Mouse (Mus musculus) forebrain, embryonic 10.5 days (tissue): Measurements from ENCODE around the gene Il31ra. TPM values are rescaled to one million over a fixed set of nuclear protein-coding genes. Genes with fewer than 3 reads are reported as not detected.

ENCODE experiments used
- DNase-seq: peaks from one replicate; pipeline ENCODE4 v3.0.0-alpha.2; 2017; ENCODE audit warnings: low spot score; ENCODE audit errors: extremely low spot score
- H3K27ac ChIP-seq: fragments of 300-500 bp; sonication (generic); 2 replicates; pipeline ENCODE4 v1.5.1; 2016; ENCODE audit warnings: mild to moderate bottlenecking
- H3K27me3 ChIP-seq: fragments of 300-500 bp; sonication (generic); 2 replicates; pipeline ENCODE4 v1.6.1; 2016; ENCODE audit warnings: mild to moderate bottlenecking; ENCODE audit not compliant: poor library complexity, severe bottlenecking
- H3K36me3 ChIP-seq: fragments of 300-500 bp; sonication (generic); replicated peaks from 2 replicates; pipeline ENCODE4 v1.6.1; 2016; ENCODE audit warnings: mild to moderate bottlenecking, moderate library complexity
- H3K4me1 ChIP-seq: fragments of 300-500 bp; sonication (generic); 2 replicates; pipeline ENCODE4 v1.6.1; 2016
- H3K4me3 ChIP-seq: fragments of 300-500 bp; sonication (generic); 2 replicates; pipeline ENCODE4 v1.5.1; 2016; ENCODE audit warnings: mild to moderate bottlenecking, moderate library complexity
- H3K9me3 ChIP-seq: fragments of 300-500 bp; sonication (generic); 2 replicates; pipeline ENCODE4 v1.6.1; 2016; ENCODE audit warnings: mild to moderate bottlenecking, moderate library complexity
- WGBS: fragments of 180-500 bp; shearing (Covaris S2); methylation state at CpG from one replicate; pipeline ENCODE4 v1.1.7; 2016; 5-methylcytosine and 5-hydroxymethylcytosine counted together
- polyA plus RNA-seq: library from polyadenylated mRNA; unstranded; fragments of >200 nt; fragmentation: Nextera tagmentation; extraction: Ambion mirVana; gene quantifications from 2 replicates; pipeline ENCODE4 v1.2.1, GENCODE M21; 2016

Il31ra gene
- polyA plus RNA-seq, 1 experiment from 2014 or later, result not detected

- Histone ChIP-seq H3K4me3 (no peak overlapping the region), H3K36me3 (peaks cover 76% of the 10 kb centered on the region), H3K27me3 (no peaks in the 10 kb centered on the region), H3K4me1 (no peaks in the 10 kb centered on the region), H3K27ac (no peak overlapping the region), H3K9me3 (no peaks in the 10 kb centered on the region)
- WGBS, result 96% methylated on average over 12 of the region's 12 CpGs
- DNase-seq, result no peak
Observed at GRCm38 (mm10) chr13:112494590-112494989, 99.6 kb downstream of the Il31ra start.

- Histone ChIP-seq H3K4me1 (no peaks in the 10 kb centered on the region), H3K9me3 (no peaks in the 10 kb centered on the region), H3K4me3 (no peak overlapping the region), H3K27me3 (no peaks in the 10 kb centered on the region), H3K27ac (no peak overlapping the region), H3K36me3 (peaks cover 67% of the 10 kb centered on the region)
- DNase-seq, result no peak
- 100% methylated on average over 1 of the region's 1 CpGs for WGBS
Observed at GRCm38 (mm10) chr13:112492285-112492678, 101.9 kb downstream of the Il31ra start.

DNA sequence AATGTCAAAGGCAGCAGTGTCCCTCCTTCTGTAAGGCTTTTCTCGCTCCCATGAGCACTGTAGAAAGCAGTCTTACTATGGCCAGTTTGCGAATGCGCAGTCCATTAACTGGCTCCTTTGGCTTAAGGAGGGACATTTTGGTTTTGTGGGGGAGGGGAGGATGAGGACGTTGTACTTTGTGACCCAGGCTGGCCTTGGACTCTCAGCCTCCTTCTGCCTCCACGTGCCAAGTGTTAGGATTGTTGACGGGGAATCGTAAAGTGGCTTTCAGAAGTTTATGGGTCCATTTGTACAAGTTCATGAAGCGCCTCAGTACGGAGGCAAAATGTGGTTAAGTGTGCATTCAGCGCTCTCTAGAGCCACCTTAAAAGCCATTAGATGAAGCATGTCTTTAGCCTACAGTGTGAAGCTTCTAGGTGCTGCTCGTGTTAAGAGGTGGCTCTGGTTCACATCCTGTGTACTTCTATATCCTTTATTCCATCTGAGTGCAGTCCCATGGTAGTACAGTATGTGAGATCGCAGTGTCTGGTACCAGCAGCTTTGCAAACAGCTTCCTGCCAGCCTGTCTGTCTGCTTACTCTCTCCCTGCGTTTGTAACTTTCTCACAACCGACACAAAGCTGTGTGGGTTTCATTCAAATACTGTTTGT lies 102.4 kb downstream of the Il31ra start:
- Histone ChIP-seq H3K27ac (no peak overlapping the region), H3K4me3 (no peak overlapping the region), H3K36me3 (peaks cover 67% of the 10 kb centered on the region), H3K9me3 (no peaks in the 10 kb centered on the region), H3K4me1 (no peaks in the 10 kb centered on the region), H3K27me3 (no peaks in the 10 kb centered on the region)
- WGBS, result 94% methylated on average over 14 of the region's 14 CpGs
- DNase-seq, result no peak

- no peaks in the 10 kb centered on the region for H3K9me3 ChIP-seq
- 93% methylated on average over 3 of the region's 3 CpGs for WGBS
- H3K4me3 ChIP-seq, result no peak overlapping the region
- DNase-seq, result no peak
- no peaks in the 10 kb centered on the region for H3K27me3 ChIP-seq
- H3K4me1 ChIP-seq, result no peaks in the 10 kb centered on the region
- peaks cover 69% of the 10 kb centered on the region for H3K36me3 ChIP-seq
- no peak overlapping the region for H3K27ac ChIP-seq
Observed at GRCm38 (mm10) chr13:112490036-112490435, 104.1 kb downstream of the Il31ra start.

DNA sequence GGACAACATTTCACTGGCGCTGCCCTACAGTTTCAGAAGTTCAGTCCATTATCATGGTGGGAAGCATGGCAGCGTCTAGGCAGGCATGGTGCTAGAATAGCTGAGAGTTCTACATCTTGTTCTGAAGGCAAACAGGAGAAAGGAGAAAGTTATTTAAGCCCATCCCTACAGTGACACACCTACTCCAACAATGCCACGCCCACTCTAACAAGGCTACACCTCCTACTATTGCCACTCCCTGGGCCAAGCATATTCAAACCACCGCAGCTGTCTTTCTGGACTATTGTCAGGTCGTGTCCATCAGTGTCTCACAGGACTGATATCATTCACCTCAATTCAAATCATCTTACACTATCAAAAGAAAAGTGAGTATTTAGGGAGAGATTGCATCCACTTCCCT lies 107.5 kb downstream of the Il31ra start:
- H3K9me3 ChIP-seq, result no peaks in the 10 kb centered on the region
- peaks cover 85% of the 10 kb centered on the region for H3K36me3 ChIP-seq
- WGBS, result 94% methylated on average over 5 of the region's 5 CpGs
- no peak for DNase-seq
- H3K27ac ChIP-seq, result no peak overlapping the region
- H3K4me3 ChIP-seq, result no peak overlapping the region
- no peaks in the 10 kb centered on the region for H3K4me1 ChIP-seq
- no peaks in the 10 kb centered on the region for H3K27me3 ChIP-seq

GRCm38 (mm10) chr13:112486236-112486635 lies 107.9 kb downstream of the Il31ra start:
- no peak overlapping the region for H3K4me3 ChIP-seq
- H3K27me3 ChIP-seq, result no peaks in the 10 kb centered on the region
- no peak for DNase-seq
- H3K4me1 ChIP-seq, result no peaks in the 10 kb centered on the region
- H3K36me3 ChIP-seq, result peaks cover 85% of the 10 kb centered on the region
- no peak overlapping the region for H3K27ac ChIP-seq
- WGBS, result 91% methylated on average over 5 of the region's 5 CpGs
- H3K9me3 ChIP-seq, result no peaks in the 10 kb centered on the region

DNA sequence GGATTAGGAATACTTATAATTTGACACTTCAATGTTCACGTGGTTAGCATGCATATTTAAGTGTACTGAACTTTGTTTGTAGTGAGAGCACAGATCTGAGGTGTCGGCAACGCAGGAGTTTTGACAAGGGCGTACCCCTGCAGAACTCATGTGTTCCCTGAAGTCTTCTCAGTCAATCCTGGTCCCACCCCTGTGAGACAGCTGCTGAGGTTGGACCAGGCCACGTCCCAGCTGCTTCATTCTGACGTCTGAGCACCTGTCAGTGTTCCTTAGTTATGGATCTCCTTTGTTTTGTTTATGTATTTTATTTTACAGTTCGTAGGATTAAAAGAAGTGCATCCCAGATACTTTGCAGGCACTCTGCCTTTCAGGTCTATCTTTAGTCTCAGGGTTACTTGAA lies 111.1 kb downstream of the Il31ra start:
- H3K27me3 ChIP-seq, result no peaks in the 10 kb centered on the region
- 91% methylated on average over 7 of the region's 7 CpGs for WGBS
- H3K27ac ChIP-seq, result no peak overlapping the region
- peaks cover 71% of the 10 kb centered on the region for H3K36me3 ChIP-seq
- DNase-seq, result no peak
- H3K9me3 ChIP-seq, result no peaks in the 10 kb centered on the region
- no peaks in the 10 kb centered on the region for H3K4me1 ChIP-seq
- H3K4me3 ChIP-seq, result no peak overlapping the region

- Histone ChIP-seq H3K9me3 (no peaks in the 10 kb centered on the region), H3K36me3 (peaks cover 71% of the 10 kb centered on the region), H3K4me1 (no peaks in the 10 kb centered on the region), H3K4me3 (no peak overlapping the region), H3K27me3 (no peaks in the 10 kb centered on the region), H3K27ac (no peak overlapping the region)
- no peak for DNase-seq
- WGBS, result 93% methylated on average over 5 of the region's 5 CpGs
Observed at GRCm38 (mm10) chr13:112482525-112482924, 111.6 kb downstream of the Il31ra start.

- DNase-seq, result no peak
- Histone ChIP-seq H3K27ac (no peak overlapping the region), H3K4me3 (no peak overlapping the region), H3K4me1 (no peaks in the 10 kb centered on the region), H3K36me3 (peaks cover 63% of the 10 kb centered on the region), H3K9me3 (no peaks in the 10 kb centered on the region), H3K27me3 (no peaks in the 10 kb centered on the region)
- 92% methylated on average over 15 of the region's 15 CpGs for WGBS
Observed at GRCm38 (mm10) chr13:112479926-112480325, 114.2 kb downstream of the Il31ra start.

DNA sequence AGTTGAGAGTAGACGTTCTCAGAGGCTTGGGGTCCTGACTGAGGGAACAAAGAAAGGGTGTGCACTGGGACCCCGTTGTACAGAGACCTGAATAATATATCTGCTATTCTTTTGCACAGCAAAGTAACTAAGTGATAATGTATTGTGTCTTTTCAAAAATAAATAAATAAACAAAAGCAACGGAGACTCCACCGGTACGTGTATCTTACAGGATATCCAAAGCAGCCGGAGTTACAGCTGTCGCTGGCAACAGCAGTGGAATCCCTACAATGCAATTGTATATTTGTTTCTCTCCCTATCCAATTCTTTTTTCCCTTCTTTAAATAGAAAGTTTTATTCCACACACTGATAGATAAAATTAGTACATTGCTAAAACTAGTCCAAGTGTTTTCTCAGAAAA lies 115.1 kb downstream of the Il31ra start:
- H3K36me3 ChIP-seq, result peaks cover 55% of the 10 kb centered on the region
- no peak overlapping the region for H3K4me3 ChIP-seq
- WGBS, result 91% methylated on average over 7 of the region's 7 CpGs
- H3K4me1 ChIP-seq, result no peaks in the 10 kb centered on the region
- DNase-seq, result no peak
- no peak overlapping the region for H3K27ac ChIP-seq
- no peaks in the 10 kb centered on the region for H3K9me3 ChIP-seq
- no peaks in the 10 kb centered on the region for H3K27me3 ChIP-seq

DNA sequence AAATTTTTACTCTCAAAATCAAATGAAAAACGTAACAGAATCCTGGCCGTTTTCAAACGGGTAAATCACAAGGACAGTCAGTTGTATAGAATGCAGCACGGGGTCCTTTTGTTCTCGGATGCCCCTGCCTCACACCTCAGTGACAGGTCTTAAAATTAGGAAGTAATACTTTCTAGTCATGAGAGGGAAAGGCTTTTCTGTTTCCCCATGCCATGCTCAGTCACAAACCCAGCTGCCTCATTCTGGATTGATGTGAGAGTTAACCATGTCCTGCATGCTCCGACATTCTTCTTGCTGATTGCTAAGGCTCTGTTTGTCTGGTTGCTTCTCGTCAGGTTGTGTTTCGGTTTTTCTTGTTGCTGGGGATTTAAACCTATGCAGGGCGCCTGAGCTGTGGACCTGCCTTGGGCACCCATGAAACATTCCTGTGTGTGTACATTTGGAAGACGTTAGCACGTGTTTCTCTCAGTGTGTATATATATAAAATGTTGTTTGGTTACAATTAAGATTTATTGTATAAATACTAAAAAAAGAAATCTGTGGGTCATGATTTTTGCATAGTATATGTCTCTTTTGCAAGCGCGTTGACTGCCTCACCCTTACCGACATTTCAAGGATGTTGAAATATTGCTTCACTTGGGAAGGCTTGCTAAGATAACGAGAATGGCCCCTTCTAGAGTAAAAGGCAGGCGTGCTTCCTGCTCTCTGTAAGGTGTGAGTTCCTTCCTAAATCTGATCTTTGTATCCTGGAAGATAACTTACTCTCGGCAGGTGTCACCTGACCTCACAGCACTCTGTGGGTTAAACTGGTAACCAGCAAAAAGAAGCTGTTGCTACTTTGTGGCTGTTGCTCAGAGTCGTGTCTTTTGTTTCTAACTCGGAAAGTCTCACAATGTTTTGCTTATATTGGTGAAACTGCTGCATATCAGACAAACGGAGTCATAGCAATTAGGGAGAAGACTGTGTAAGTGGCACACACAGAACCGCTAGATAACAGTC lies 120.1 kb downstream of the Il31ra start:
- Histone ChIP-seq H3K9me3 (no peaks in the 10 kb centered on the region), H3K4me1 (no peaks in the 10 kb centered on the region), H3K27ac (no peak overlapping the region), H3K36me3 (peaks cover 19% of the 10 kb centered on the region), H3K4me3 (no peak overlapping the region), H3K27me3 (no peaks in the 10 kb centered on the region)
- WGBS, result 91% methylated on average over 21 of the region's 21 CpGs
- no peak for DNase-seq

DNA sequence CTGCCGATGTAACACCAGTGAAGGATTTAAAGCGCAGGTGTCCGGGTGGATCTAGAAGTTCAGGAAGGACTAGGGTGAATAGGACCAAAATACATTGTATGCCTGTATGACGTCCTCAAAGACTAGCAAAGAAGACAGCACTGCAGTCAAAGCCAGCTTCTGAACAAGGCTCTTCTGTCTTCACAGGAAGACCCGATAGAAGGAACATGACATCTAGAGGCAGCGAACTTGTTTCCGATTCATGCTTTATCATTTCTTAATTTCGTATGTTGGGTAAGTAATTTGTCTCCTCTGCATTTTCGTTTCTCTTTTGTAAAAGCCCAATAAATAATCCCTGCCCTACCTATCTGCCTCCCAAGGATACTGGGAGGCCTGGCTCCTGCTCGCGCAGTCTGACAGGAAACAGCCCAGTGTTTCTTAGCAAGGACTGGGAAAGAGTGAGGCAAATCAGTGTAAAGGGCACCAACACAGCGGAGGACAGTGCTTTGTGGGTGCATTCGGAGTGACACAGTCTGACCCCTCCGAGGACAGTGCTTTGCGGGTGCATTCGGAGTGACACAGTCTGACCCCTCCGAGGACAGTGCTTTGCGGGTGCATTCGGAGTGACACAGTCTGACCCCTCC lies 121.6 kb downstream of the Il31ra start:
- 94% methylated on average over 19 of the region's 19 CpGs for WGBS
- no peaks in the 10 kb centered on the region for H3K27me3 ChIP-seq

DNA sequence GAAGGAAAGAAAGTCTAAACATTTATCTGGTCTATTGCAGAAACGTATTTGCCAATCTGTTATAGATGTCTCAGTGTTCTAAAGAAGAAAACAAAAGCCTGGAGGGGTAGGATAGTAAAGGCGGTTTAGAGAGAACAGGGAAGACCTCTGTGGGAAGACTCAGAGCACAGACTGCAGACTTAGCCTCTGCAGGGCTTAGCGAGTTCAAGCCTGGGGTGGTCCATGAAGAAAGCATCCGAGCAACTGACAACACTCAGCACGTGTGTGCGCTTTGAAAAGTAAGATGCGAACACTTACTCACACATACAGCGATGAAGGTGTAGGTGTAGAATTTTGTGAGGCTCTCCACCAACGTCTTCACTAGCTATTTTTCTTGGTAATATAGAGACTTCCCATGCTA lies 123.0 kb downstream of the Il31ra start:
- DNase-seq, result no peak
- Histone ChIP-seq H3K9me3 (no peaks in the 10 kb centered on the region), H3K36me3 (peaks cover 10% of the 10 kb centered on the region), H3K27me3 (no peaks in the 10 kb centered on the region), H3K4me1 (peaks cover 6% of the 10 kb centered on the region; the same call in 1 of the 2 replicates), H3K27ac (no peak overlapping the region), H3K4me3 (no peak overlapping the region)
- WGBS, result 91% methylated on average over 9 of the region's 9 CpGs

More for the DNA sequence above, 121.6 kb downstream of the Il31ra start:
- no peak for DNase-seq
- no peaks in the 10 kb centered on the region for H3K9me3 ChIP-seq
- H3K4me3 ChIP-seq, result no peak overlapping the region
- H3K36me3 ChIP-seq, result peaks cover 17% of the 10 kb centered on the region
- no peaks in the 10 kb centered on the region for H3K4me1 ChIP-seq
- H3K27ac ChIP-seq, result no peak overlapping the region
